Mouse (Mus musculus): Measurements from ENCODE around the gene Tmc3. TPM values are rescaled to one million over a fixed set of nuclear protein-coding genes. Genes with fewer than 3 reads are reported as not detected.
A peak's percentile ranks its signal among the peaks of the same experiment; 100 is the strongest.

Gene Tmc3
- total RNA-seq (2022), result under 1 TPM; 0.41 to 0.75 (median 0.49) TPM

DNA sequence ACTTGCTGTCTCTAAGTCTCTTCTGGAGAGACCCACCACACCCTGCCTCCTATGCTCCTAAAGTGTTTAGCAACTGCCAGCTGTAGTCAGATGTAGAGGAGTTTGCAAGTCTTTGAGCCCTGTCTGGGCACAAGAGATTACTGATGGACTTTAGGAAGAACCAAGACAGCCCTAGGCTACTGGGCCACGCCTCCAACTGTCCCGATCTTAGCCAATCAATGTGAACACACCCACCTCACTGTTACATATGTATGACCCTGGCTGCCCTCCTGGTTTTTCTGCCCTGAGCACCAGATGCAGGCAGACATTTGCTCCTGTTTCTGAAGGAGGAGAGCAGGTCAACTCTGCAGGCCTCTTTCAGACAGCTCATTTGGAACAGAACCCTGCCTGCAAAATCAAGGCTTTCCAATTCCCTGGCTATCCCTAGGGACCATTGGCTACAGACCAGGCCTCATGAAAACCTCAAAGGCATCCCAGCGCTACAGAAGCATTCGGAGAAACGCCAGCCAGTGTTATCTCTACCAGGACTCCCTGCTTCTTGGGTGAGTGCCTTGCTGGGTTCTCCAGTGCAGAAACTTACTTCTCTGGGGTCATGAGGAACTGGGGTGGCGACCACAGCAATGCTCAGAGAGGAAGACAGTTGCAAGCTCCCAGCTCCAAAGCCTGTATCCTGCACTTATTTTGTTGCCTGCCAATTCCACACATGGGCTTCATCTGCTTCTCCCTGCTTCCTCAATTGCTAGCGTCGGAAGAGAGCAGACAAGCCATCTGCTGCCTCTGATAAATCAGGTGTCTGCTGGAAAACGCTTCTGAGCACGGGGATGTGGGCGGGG is at the start of gene Tmc3:
Gene Tmc3 (plus strand): TSS at position 289 of the 833 bp plus-strand sequence.
- DNase-seq (ENCODE audit: low spot score in 2 of 2), result peak; percentile 76

DNA sequence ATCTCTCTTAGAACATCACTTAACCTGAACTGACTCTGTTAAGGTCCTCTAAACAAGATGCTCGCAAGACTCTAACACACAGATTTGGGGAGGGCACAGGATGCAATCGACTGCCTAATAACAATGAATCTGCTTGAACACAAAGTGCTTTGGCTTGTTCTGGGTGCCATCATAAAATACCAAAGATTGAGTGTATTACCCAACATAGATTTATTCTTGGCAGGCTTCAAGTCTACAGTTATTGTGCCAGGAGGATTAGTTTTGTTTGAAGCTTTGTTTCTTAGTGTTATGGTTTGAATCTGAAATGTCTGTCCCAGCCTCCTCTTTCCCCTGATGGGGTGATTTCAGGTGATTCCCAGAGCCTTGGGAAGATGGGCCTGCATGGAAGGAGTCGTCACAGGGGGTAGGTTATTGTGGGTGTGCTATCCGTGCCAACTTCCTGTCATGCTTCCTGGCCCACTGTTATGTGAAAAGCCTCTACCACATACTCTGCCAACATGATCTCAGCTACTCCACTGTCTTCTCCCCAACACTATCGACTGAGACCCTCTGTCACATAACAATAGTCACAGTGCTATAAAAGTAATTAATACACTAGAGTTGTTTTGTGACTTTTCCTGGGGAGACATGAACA is 43.1 kb upstream of the Tmc3 start:
- DNase-seq (ENCODE audit: low spot score in 2 of 2), result no peak

DNA sequence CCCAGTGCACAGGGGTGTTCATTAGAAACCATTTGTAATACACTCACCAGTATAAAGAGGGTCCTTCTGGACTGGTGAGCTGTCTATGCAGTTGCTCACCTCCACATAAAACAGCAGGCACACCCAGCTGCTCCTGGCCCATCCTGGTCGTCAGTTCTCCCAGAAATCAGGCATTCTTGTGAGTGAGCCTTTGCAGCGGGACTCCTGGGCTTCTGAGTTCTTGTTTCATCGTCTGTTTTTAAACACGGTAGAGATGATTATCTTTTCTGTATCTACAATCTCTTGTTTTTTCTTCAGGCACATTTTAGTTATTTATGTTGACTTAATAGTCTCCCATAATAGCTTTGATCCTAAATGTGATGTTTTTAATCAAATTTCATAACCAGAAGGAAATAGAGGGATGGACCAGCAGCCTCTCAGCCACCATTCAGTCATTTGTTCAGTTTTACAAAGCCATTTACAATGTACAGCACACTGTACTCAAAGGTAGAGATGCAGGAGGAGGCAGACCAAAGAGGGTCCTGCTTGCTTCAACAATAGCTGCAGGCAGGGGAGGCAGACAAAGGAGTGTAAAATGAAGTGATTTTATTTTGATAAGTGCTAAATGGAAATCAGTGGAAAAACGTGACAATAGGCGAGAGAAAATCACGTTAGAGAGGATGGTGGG is 35.9 kb upstream of the Tmc3 start:
- no peak for DNase-seq (ENCODE audit: low spot score in 2 of 2)

DNA sequence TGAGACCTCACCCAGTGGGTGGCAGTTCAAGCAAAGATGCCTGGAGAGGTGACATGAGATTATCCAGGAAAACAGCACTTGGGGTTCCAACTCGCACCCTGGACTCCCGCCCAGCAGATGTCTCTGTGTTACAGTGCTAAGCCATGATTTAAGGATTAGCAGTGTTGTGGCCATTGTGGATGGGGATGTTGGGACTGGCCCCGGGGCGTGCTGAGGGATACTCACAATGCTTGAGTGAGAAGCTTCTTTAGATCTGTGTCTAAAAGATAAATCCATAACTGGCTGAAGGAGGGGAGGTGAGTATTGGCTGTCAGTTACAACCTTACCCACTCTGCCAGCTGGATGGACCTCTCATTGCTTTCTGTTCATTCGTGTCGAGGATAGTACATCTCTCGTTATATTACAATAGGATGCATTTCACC is 35.4 kb upstream of the Tmc3 start:
- DNase-seq (ENCODE audit: low spot score in 2 of 2), result no peak

DNA sequence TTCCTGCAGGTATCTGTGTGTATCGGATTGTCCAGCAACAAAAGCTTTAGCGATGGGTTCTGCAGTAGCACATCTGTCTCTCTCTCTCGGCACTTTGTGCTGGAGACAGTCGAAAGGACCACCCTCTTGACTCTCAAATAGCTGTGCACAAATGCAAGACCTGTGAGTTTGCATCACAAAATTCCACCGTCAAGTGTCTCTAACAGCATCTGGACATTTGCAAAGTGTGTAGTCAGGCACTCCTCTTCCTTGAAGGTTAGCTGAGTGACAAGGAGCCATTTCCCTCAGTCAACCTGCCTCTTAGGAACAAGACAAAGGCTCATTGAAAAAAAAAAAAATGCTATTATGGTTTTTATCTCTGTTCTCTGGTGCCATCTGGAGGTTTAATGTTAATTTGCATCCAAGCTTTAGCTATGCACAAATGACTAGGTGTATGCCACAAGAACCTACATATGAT is 34.7 kb upstream of the Tmc3 start:
- no peak for DNase-seq (ENCODE audit: low spot score in 2 of 2)

DNA sequence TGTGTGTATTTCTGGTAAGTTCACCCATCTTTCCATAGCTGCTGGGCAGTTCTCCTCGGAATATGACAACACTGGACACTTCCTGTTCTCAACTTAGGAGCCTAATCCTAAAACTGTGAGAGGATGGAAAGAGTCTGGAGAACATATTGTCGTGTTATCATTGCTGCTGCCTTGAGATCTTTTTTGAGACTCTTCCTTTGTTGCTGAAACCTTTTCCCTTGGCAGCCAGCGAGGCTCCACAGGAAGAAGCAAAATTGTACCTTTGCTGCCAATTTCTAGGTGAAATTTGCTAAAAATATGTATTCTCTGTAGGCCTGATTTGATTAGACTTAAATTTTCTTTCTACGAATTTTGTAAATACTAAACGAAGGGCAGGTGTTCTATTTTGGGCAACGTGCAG is 30.2 kb upstream of the Tmc3 start:
- no peak for DNase-seq (ENCODE audit: low spot score in 2 of 2)

DNA sequence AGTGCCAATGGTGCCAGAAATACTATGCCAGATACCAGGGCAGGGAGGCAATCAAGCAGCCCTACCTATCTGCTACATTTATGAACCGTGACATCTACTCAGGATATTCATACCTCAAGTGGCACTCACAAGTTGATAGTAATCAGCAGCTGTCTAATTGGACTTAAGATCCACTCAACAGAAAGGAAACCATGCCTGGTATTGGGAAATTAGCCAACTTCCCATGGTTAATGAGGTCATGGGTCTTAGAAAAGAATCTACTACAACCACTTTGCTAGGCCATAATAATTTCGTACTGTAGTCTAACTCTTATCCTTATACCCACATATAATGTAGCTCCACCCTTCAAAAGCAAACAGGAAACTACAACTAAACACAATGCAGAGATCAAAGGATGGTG is 28.2 kb upstream of the Tmc3 start:
- DNase-seq (ENCODE audit: low spot score in 2 of 2), result no peak

DNA sequence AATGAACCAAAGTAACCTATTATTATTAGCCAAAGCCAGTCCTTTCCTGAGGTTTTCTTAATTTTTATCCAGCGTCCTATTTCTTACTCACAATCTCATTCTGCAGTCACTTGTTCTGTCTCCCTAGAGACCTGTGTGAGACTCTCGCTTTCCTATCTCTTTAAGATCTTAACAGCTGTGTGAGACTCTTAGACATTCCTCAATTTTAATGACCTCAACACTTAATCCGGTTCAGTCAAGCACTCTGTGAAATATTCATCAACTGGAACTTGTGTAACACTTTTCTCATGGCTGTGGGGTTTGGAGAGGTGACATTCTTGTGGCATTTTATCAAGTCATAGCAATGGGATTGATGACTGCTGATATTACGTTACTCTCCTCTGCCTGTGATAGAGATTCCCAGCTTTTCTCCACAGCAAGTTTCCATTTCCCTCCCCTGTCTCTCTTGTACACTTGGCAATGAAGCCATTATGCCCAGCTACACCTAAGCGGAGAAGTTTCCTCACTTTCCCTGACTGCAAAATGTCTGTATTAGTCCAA is 25.9 kb upstream of the Tmc3 start:
- no peak for DNase-seq (ENCODE audit: low spot score in 2 of 2)

DNA sequence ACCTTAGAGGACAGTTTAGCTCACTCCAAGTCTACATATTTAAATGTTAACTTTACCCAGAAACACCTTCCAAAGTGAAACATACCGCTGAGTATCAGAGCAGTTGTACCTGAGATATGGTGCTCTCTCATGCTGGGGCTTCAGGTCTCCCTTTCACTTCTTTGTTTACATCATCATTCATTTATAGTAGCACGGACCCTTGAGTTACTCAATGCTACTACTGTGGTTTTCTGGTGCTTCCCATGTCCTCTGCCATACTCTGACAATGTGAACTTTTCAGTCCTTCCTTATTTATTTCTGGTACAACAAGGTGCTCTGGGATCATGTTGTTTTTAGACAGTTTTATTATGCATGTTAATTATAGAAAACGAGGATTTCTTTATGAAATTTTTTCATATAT is 25.2 kb upstream of the Tmc3 start:
- no peak for DNase-seq (ENCODE audit: low spot score in 2 of 2)

DNA sequence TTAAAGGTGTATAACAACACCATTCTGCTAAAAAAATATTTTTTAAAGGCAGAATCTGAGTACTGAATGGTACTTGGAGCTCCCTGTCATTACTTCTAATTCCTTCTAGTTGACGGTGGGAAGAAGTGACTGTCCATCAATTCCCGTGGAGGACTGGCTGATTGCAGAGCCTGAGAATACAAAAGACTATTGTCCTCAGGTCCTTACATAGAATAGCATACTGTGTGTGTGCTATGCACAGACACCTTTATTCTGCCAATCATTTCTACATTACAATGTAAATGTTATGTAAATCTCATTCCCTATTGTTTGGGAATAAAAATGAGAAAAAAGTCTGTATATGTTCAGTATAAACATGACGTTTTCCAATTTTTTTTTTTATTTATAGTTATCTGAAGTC is 22.9 kb upstream of the Tmc3 start:
- DNase-seq (ENCODE audit: low spot score in 2 of 2), result no peak

DNA sequence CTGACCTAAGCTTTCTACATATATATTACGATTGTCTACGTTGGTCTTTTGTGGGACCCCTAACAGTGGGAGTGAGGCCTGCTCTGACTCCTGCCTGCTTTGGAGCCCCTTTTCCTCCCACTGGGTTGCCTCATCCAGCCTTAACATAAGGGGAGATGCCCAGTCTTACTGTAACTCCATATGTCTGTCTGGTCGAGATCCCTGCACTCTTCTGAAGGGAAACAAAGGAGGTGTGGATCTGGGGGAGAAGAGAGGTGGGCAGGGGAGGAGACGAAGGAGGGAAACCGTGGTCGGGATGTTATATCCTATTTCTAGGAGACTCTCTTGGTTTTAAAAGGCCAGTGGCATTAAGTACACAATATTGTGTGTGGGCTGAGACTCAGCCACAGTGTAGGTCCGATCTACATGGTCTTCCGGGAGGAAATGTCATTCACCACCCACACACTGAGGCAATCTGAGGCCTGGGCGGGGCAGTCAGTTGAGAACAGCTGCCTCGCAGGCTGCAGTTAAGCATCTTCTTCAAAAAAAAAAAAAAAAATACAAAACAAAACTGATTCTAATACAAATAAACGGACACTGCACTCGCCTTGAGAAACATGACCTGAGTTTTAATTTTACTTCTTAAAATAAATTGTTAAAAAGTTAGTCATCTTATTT is 20.0 kb upstream of the Tmc3 start:
- no peak for DNase-seq (ENCODE audit: low spot score in 2 of 2)

DNA sequence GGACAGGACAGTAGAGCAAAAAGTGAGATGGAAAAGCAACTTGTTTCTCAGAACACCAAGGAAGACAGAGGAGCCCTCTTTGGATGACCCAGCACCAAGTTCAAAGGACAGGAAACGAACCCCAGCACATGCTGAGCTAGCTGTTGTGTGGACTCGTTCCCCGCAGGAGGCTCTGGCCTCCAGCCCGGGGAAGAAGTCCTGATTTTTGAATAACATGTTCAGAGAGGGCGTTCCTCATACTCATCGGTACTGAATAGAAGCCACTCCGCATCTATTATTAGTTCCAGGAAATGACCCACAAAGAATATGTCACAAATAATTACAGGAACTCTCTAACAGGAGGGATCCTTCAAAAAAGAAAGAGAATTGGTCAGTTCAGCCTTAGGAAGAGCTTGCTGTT is 18.8 kb upstream of the Tmc3 start:
- DNase-seq (ENCODE audit: low spot score in 2 of 2), result no peak

DNA sequence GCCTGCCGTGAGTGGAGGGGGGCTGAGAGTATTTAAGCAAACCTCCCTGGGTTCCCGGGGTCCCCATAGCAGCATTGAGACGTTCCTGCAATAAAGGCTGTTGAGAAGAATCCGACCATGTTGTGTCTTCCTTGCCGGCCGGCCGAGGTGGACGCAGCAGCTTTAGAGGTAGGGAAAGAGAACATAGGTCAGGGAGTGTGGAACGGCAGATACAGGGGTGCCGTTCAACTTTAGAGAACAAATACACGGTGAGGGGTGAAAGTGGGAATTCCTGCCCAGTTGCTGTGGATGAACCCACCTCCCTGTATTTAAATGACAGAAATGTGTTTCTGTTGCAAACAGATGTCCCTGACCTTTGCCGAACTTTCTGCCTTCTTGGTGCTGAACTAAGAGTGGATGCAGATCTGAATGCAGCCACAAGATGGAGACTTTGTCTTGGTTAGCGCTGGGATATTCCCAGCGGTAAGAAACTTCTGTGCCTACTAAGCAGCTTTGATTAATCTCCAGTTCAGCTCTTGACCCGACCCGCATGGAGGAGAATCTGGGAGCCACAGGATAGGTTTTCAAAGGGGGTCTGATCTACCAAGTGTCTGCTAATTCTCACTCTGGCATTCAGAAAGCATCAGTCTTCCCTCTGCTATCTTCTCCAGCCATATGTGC is 16.8 kb upstream of the Tmc3 start:
- DNase-seq (ENCODE audit: low spot score in 2 of 2), result peak in 1 of 2 experiments; percentile 38

DNA sequence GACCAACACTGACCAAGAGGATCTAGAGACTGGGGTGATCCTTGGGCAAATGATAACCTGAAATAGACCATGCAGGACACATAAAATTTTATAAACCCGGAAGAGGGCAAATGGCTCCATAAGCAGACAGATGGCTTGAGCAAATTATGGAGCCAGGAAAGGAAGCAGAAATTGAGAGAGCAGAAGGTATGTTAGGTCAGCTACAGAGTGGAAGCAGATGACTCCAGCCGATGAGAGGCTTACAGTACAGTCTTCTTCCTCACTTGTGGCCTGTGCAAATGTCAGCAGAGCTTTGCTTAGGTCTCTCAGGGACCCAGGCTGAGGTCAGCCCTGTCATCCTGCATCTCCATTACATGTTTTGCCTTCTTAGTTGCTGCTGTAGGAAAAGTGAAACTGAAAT is 15.9 kb upstream of the Tmc3 start:
- no peak for DNase-seq (ENCODE audit: low spot score in 2 of 2)

DNA sequence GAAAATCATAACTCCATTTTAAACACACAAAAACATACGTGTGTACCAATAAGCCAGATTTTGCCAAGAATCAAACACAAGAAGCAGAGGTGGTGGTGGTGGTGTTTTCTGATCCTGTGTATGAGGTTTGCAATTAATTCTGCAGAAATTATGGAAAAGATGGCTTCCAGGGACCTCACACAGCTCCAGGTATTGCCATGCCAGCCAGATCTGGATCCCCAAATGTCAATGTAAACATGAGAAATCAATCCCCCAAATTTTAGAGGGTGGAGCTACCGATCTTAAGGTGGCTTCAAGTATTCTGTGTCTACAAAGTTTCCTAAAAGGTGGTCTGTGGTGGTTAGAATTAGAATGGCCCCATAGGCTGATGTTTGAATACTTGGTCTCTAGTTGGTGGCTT is 15.3 kb upstream of the Tmc3 start:
- DNase-seq (ENCODE audit: low spot score in 2 of 2), result no peak

DNA sequence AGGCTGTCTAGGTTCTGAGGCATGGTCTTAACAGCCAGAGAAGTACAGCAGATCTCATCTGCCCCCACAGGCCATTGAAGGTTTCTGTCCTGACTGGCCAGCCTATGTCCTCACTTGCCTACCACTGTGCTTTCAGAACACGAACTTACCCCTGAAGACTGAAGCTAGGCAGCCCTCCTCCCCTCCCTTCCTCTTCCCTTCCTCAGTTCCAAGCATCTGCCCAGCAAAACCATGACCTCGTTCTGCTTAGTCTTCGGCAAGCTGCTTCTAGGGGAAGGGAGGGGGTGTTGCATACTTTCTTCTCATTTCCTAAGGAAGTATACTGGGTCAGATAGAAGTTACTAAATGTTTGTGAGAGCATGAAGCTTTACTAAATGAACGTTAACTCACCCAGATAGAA is 13.7 kb upstream of the Tmc3 start:
- no peak for DNase-seq (ENCODE audit: low spot score in 2 of 2)

DNA sequence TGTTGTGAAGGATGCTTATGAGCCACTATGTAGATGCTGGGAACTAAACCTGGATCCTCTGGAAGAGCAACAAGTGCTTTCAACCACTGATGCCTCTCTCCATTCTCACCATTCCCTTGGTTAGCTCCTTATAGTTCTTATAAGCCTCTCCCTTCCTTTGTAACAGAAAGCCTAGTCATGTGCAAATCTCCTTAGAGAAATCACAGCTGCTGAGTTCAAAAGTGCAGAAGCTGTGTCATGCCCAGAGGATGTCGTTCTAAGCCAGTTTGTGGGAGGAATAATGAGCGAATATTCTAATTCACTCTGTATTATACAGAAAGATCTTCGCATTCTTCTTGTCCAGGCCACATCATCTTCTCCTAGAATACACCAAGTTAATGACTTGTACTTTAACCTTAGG is 12.8 kb upstream of the Tmc3 start:
- DNase-seq (ENCODE audit: low spot score in 2 of 2), result no peak

DNA sequence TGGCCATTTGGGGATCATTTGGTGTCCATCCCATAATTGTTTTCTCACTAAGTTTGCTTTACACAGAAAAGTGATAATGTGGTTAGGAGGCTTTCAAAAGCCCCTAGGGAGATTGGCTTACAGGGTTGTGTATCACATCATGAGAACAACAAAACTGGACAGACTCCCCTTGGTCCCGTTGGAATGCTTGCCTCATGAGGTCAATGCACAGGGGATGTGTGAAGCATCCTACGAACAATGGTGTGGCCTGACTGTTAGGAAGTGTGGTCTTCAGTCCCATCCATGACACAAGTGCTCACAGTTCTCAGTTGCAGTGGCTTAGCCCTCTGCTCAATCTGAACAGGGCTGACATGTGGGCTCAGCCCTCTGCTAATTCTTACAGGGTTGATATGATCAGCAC is 12.3 kb upstream of the Tmc3 start:
- DNase-seq (ENCODE audit: low spot score in 2 of 2), result no peak

DNA sequence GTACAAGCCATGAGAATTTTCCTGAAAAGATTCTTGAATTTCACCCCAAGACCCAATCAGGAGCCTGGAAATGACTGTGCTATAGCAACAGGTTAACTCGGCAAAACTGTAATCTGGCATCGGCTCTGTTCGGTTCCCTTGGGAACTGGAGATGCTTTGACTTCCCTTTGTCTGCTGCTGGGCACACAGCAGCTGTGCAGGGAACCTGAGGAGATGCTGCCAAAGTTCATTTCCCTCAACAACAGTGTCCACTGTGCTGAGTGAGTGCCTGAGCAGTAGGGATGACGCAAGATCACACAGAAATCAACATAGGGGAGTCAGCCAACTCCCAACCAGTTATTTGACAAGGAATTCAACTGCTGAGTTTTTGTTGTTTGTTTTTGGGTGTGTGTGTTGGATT is 3.8 kb upstream of the Tmc3 start:
- DNase-seq (ENCODE audit: low spot score in 2 of 2), result peak in 1 of 2 experiments; percentile 19

DNA sequence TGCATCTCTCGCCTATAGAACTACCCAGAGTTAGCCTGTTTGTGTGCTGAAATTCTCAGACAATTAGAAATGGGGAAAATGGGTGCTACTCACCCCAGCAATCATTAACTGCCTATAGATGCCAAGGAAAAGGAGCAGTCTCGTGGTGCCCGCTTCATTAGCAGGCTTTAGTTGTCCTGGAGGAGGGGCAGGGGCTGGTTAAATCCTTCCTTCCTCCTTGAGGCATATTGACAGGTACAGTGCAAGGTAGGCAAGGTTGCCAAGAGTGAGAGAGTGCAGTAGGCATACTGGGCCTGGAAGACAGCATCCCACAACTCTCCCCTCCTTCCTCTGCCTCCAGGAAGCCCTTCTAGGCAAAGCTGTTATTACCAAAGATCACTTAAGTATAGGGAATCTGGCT is 9.3 kb downstream of the Tmc3 start:
- no peak for DNase-seq (ENCODE audit: low spot score in 2 of 2)

DNA sequence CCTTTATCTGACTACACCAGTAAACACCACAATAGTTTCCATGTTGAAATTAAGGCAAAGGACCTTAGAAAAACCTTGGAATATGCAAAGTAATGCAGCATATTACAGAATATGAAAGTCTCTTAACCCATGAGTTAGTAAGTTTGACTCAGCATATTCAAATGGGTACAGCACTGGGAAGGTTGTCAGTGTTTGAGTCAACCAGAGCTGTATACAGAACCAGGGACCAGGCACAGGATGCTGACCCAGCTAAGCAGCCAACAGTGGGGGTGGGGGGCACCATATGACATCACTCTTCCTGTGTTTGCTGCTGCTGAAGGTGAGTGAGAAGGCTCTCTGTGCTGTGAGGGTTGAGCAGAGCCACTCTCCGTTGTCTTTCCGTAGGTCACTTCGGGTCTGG is 12.3 kb downstream of the Tmc3 start:
- DNase-seq (ENCODE audit: low spot score in 2 of 2), result no peak

Measured in layer of hippocampus, adult 8-10 months (tissue).